Mouse (Mus musculus): ENCODE data around the gene Ndufs2. TPM values are rescaled to one million over a fixed set of nuclear protein-coding genes. Genes with fewer than 3 reads are reported as not detected.

The Ndufs2 gene
- polyA plus RNA-seq, 1 experiment from 2014 or later: 217 TPM

DNA sequence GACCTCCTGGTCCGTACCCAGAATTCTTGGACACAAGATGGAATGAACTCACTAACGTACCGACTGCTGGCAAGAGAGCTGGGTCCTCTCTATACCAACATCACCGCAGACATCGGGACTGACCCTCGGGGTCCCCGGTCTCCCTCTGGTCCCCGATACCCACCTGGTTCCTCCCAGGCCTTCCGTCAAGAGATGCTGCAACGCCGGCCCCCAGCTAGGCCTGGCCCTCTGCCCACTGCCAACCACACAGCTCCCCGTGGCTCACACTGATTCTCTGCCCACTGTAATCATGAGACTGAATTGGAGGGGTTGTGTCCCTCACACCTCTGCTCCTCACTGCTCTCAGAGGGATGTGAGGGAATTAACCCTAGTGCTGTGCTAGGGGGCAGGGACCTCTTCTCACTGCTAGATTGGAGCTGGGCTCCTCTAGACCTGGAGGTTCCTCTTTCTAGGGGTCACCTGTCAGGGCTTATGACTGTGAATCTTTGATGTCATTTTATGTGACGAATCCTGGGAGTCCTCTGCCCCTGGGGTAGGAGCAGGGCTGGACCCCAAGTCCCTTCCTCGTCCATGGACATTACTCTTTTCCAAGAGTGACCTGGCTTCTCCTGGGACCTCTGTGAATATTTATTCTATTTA, 25.0 kb upstream of the Ndufs2 start:
- Histone ChIP-seq H3K4me1 (peaks cover 18% of the 10 kb centered on the region), H3K27ac (no peak overlapping the region), H3K9me3 (no peaks in the 10 kb centered on the region), H3K36me3 (peaks cover 69% of the 10 kb centered on the region), H3K9ac (no peak overlapping the region), H3K4me3 (no peak overlapping the region), H3K4me2 (no peak overlapping the region), H3K27me3 (no peaks in the 10 kb centered on the region)
- WGBS: 84% methylated on average over 14 of the region's 14 CpGs
- no peak for ATAC-seq (ENCODE audit: insufficient number of reproducible peaks, low FRiP score, low TSS enrichment, low read depth)

DNA sequence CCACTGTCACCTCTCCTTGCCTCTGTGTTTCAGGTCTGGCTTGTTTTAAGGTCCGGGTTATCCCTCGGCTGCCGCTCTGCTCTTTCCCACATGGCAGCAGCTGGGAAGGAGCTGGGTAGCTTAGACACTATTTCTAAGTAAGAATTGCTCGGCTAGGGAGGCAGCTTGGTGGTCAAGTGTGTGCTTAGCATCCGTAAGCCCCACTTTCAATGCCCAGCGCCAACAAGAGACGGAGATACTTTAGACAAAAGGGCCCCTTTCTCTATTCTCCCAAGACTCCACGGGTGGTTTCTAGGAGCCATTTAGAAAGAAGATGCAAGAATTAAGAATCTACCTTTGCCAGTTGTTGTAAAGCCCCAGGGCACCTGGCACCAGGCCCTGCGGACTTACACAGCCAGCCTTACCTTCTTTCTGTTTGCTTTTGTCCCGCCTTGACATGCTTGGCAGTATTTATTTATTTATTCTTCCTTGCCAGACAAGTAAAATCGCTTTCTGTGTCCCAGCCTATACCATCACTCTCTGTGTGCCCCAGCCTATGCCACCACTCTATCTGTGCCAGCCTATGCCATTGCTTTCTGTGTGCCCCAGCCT, 24.1 kb upstream of the Ndufs2 start:
- peaks cover 69% of the 10 kb centered on the region for H3K36me3 ChIP-seq
- H3K9me3 ChIP-seq: no peaks in the 10 kb centered on the region
- WGBS: 83% methylated on average over 11 of the region's 11 CpGs
- no peak overlapping the region for H3K4me2 ChIP-seq
- ATAC-seq (ENCODE audit: insufficient number of reproducible peaks, low FRiP score, low TSS enrichment, low read depth): no peak
- no peak overlapping the region for H3K9ac ChIP-seq
- peaks cover 24% of the 10 kb centered on the region for H3K4me1 ChIP-seq
- no peaks in the 10 kb centered on the region for H3K27me3 ChIP-seq
- no peak overlapping the region for H3K4me3 ChIP-seq
- H3K27ac ChIP-seq: no peak overlapping the region

DNA sequence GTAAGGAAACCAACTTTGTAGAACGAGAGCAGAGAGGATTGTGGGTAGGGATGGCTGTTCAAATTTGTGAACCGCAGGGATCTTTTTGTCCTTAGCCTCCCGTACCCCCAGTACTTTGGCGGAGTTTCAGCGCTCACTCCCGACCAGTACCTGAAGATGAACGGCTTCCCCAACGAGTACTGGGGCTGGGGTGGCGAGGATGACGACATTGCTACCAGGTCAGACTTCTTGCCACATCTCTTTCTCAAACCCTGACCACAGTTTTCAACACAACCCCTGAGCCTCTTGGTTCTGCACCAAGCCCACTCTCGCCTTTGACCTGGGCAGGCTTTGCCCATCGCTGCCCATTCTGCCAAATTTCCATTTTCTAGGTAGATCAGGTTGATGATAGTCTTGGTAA, 23.0 kb upstream of the Ndufs2 start:
- no peak for ATAC-seq (ENCODE audit: insufficient number of reproducible peaks, low FRiP score, low TSS enrichment, low read depth)
- Histone ChIP-seq H3K27me3 (no peaks in the 10 kb centered on the region), H3K27ac (no peak overlapping the region), H3K9ac (no peak overlapping the region), H3K9me3 (no peaks in the 10 kb centered on the region), H3K4me1 (peaks cover 17% of the 10 kb centered on the region), H3K4me2 (no peak overlapping the region), H3K36me3 (peaks cover 69% of the 10 kb centered on the region), H3K4me3 (no peak overlapping the region)
- WGBS: 92% methylated on average over 12 of the region's 12 CpGs

DNA sequence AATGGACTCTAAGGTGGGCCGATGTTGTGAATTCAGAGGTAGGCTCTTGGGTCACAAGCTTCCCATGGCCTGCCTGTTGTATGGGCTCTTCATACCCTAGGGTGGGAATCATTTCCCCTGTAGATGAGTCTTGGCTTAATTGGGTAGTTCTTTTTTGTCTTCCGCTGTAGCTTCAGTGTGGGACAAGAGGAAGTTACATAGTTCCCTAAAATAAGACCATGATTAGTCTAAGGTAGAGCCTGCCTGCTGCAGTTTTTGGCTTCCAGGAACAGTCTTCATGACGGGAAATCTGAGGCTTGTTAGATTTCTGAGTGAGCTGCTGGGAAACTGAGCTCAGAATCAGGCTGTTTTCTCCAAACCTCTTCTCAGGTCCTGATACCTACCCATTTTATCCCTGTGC, 20.9 kb upstream of the Ndufs2 start:
- no peak overlapping the region for H3K4me3 ChIP-seq
- H3K4me2 ChIP-seq: 0 out of 2 replicates have a peak overlapping the region, but pooled peaks have one; percentile 5
- H3K9me3 ChIP-seq: no peaks in the 10 kb centered on the region
- peaks cover 17% of the 10 kb centered on the region for H3K4me1 ChIP-seq
- no peaks in the 10 kb centered on the region for H3K27me3 ChIP-seq
- peaks cover 51% of the 10 kb centered on the region for H3K36me3 ChIP-seq
- no peak overlapping the region for H3K27ac ChIP-seq
- no peak overlapping the region for H3K9ac ChIP-seq
- WGBS: 86% methylated on average over 3 of the region's 3 CpGs
- ATAC-seq (ENCODE audit: insufficient number of reproducible peaks, low FRiP score, low TSS enrichment, low read depth): no peak

DNA sequence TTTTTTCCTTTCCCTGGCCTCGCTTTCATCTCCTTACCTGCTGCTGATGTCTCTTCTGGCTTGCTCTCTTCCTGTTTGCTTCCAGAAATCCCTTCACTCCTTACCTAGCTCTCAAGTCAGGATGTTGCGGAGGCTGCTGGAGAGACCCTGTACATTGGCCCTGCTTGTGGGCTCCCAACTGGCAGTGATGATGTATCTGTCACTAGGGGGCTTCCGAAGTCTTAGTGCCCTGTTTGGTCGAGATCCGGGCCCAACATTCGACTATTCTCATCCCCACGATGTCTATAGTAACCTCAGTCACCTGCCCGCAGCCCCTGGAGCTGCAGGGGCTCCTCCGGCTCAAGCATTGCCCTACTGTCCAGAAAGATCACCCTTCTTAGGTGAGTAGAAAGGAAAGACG, 20.4 kb upstream of the Ndufs2 start:
- no peak overlapping the region for H3K27ac ChIP-seq
- 0 out of 2 replicates have a peak overlapping the region, but pooled peaks have one; percentile 5 for H3K4me2 ChIP-seq
- H3K27me3 ChIP-seq: no peaks in the 10 kb centered on the region
- no peaks in the 10 kb centered on the region for H3K9me3 ChIP-seq
- H3K4me1 ChIP-seq: peaks cover 17% of the 10 kb centered on the region
- 68% methylated on average over 10 of the region's 10 CpGs for WGBS
- H3K9ac ChIP-seq: no peak overlapping the region
- peaks cover 47% of the 10 kb centered on the region for H3K36me3 ChIP-seq
- 0 out of 2 replicates have a peak overlapping the region, but pooled peaks have one; percentile 80 for H3K4me3 ChIP-seq
- ATAC-seq (ENCODE audit: insufficient number of reproducible peaks, low FRiP score, low TSS enrichment, low read depth): no peak

DNA sequence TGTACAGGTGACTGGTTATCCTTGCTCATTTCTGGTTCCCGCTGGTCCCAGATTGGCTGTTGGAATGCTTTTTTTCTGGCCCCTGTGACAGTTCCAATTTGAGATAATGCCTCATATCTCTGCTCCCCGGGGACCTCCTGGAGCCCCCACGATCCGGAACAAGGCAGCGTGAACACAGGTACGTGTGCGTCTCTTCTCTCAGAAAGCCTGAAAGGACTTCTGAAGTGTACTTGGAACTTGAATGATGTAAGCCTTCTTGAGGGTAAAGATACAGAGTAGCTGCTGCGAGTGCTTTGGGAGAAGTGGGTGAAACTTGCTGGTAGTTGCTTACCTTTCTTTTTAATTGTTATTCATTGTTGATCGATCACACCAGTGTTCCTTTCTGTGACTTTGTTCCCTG, 20.0 kb upstream of the Ndufs2 start:
- H3K9ac ChIP-seq: 0 out of 2 replicates have a peak overlapping the region, but pooled peaks have one; percentile 74
- H3K27me3 ChIP-seq: no peaks in the 10 kb centered on the region
- H3K4me3 ChIP-seq: peak overlapping the region; percentile 80
- H3K36me3 ChIP-seq: peaks cover 42% of the 10 kb centered on the region
- ATAC-seq (ENCODE audit: insufficient number of reproducible peaks, low FRiP score, low TSS enrichment, low read depth): no peak
- H3K27ac ChIP-seq: no peak overlapping the region
- peaks cover 17% of the 10 kb centered on the region for H3K4me1 ChIP-seq
- H3K9me3 ChIP-seq: no peaks in the 10 kb centered on the region
- 35% methylated on average over 9 of the region's 9 CpGs for WGBS
- H3K4me2 ChIP-seq: peak overlapping the region; percentile 92

DNA sequence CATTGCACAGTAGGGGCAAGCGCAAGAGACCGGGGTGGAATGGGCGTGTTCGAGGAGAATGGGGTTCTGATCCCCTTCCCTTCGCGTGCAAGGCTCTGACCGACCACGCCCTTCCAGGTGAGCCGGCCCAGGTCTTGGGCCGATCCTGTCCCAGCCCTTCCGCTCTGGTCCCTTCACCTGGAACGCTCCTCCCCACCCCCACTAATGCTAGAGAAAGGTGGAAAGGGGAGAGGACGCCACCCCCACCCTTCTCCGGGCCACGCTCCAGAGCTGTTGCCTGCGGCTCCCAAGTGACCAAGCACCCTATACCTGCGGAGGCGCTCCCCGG, 19.3 kb upstream of the Ndufs2 start:
- Histone ChIP-seq H3K27ac (peak overlapping the region; percentile 74), H3K36me3 (peaks cover 36% of the 10 kb centered on the region), H3K4me2 (peak overlapping the region; percentile 92), H3K4me3 (peak overlapping the region; percentile 80), H3K9ac (peak overlapping the region; percentile 74), H3K4me1 (peaks cover 17% of the 10 kb centered on the region), H3K27me3 (no peaks in the 10 kb centered on the region), H3K9me3 (no peaks in the 10 kb centered on the region)
- 0% methylated on average over 19 of the region's 19 CpGs for WGBS
- ATAC-seq (ENCODE audit: insufficient number of reproducible peaks, low FRiP score, low TSS enrichment, low read depth): peak; percentile 59

DNA sequence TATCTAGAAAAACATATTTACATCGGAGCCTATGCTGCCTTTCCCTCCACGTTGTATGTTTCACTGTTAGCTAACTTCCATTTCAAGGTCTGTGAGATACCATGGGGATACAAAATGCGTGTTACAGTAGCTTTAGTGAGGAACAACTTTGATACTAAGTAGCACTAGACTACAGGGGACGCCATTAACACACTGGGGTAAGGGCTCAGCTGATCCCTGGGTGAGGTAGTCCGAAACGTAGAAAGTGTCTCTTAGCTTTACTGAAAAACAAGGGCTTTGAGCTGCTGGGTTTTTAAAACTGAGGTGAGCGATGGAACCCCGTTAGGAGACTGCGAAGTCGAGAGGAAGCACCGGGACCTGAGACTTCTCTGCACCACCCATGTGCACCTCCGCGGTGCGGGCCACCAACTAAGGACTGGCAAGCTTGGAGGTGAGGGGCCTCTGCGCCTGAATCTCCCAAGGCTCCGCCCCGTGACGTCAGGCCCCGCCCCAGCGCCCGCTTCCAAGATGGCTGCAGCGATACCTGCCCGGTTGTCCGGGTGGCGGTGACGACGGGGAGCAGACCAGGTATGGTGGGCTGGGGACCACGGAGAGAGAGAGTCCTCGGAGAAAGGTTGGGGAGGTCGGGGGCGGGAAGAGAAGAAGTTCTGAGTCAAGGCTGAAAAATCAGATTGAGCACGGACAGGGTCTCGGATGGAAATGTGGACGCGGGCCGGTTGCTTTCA, 18.8 kb upstream of the Ndufs2 start, which contains the start of gene B4galt3:
Gene B4galt3 (plus strand): TSS at position 481 of the 725 bp plus-strand sequence.
- 3% methylated on average over 36 of the region's 36 CpGs for WGBS
- no peaks in the 10 kb centered on the region for H3K27me3 ChIP-seq
- peak within 1 kb of the TSS; percentile 80 for H3K4me3 ChIP-seq
- H3K27ac ChIP-seq: peak within 1 kb of the TSS; percentile 74
- peaks cover 30% of the 10 kb centered on the region for H3K36me3 ChIP-seq
- peak within 1 kb of the TSS; percentile 92 for H3K4me2 ChIP-seq
- peak; percentile 93 for ATAC-seq (ENCODE audit: insufficient number of reproducible peaks, low FRiP score, low TSS enrichment, low read depth)
- peaks cover 17% of the 10 kb centered on the region for H3K4me1 ChIP-seq
- H3K9ac ChIP-seq: peak within 1 kb of the TSS; percentile 74
- H3K9me3 ChIP-seq: no peaks in the 10 kb centered on the region

DNA sequence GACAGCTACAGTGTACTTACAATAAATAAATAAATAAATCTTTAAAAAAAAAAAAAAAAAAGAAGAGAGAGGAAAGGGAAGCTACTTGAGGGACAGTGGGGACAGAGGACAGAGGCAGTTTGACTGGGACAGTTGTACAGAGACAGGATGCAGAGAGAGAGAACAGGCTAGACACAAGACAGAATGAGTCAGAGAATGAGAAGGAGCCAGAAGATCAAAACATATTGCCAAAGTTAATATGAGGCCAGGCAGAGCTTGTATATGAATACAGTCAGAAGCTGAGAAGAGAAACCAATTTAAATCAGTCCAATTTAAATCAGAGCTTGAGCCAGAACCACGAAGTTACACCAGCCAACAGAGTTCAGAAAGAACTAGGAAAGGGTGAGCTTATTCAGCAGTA, 17.2 kb upstream of the Ndufs2 start:
- no peak overlapping the region for H3K9ac ChIP-seq
- no peaks in the 10 kb centered on the region for H3K9me3 ChIP-seq
- no peaks in the 10 kb centered on the region for H3K27me3 ChIP-seq
- H3K27ac ChIP-seq: no peak overlapping the region
- WGBS: 61% methylated on average over 1 of the region's 1 CpGs
- H3K4me3 ChIP-seq: no peak overlapping the region
- peaks cover 14% of the 10 kb centered on the region for H3K36me3 ChIP-seq
- no peak for ATAC-seq (ENCODE audit: insufficient number of reproducible peaks, low FRiP score, low TSS enrichment, low read depth)
- peaks cover 23% of the 10 kb centered on the region for H3K4me1 ChIP-seq
- H3K4me2 ChIP-seq: no peak overlapping the region

DNA sequence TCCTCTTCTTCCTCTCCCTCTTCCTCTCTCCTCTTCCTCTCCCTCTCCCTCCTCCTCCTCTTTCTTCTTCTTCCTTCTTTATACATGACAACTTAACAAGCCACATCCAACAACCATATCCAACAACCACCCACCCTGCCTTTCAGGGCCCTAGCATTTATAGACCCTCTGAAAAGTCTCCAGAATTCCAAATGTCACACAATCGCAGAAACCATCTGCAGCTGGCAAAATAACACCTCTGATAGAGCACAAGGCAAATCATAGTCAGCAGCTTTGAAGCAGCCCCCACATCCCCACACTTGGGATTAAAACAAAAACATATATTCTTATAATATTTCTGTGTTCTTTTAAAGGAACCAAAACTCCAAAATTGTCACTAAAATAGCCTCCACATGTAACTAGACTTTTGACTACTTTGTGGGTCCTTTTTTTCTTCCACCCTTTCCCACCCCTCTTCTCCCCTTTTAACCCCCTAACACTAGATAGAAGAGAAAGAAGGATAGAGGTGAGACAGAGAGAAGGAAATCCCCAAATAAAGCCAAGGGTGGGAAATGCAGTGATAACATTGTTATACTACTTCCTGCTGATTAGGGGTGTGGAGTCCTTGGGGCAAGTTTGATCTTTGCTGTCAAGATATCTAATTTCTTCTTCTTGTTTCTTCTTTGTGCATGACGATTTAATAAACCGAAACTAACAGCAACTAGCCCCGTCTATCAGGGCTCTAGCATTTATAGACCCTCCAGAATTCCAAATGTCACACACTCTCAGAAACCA, 15.0 kb upstream of the Ndufs2 start:
- Histone ChIP-seq H3K27me3 (no peaks in the 10 kb centered on the region), H3K36me3 (no peaks in the 10 kb centered on the region), H3K9ac (no peak overlapping the region), H3K4me2 (no peak overlapping the region), H3K4me1 (peaks cover 25% of the 10 kb centered on the region), H3K27ac (no peak overlapping the region), H3K4me3 (no peak overlapping the region), H3K9me3 (no peaks in the 10 kb centered on the region)
- WGBS: 54% methylated on average over 4 of the region's 4 CpGs
- no peak for ATAC-seq (ENCODE audit: insufficient number of reproducible peaks, low FRiP score, low TSS enrichment, low read depth)

DNA sequence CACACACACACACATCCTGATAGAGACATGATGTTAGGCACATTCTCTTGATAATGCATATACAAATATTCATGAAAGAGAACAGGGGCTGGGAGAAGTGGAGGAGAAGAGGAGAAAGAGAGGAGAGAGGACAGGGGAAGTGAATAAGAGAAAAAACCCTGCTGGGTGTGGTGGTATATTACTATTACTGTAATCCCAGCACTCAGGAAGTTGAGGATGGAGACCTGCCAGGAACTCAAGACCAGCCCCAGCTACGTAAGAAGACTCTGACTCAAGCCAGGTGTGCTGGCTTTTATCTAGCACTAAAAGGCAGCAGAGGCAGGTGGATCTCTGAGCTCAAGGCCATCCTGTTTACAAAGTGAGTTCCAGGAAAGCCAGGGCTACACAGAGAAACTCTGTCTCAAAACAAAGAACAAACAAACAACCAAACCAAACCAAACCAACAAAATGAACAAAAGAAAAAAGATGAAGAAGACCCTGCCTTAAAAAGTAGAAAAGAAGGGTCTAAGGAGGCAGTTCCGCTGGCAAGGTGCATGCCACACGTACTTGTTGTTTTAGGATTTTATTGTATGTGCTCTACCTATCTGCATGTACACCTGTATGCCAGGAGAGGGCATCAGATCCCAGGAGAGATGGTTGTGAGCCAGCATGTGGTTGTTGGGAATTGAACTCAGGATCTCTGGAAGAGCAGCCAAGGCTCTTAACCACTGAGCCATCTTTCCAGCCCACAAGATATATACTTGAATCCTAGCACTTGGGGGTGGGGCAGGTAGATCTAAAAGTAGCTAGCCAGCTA, 12.7 kb upstream of the Ndufs2 start:
- no peaks in the 10 kb centered on the region for H3K9me3 ChIP-seq
- no peaks in the 10 kb centered on the region for H3K27me3 ChIP-seq
- H3K9ac ChIP-seq: no peak overlapping the region
- whole genome bisulfite sequencing: 65% methylated on average over 3 of the region's 3 CpGs
- peaks cover 19% of the 10 kb centered on the region for H3K4me1 ChIP-seq
- peak overlapping the region; percentile 91 for H3K27ac ChIP-seq
- H3K36me3 ChIP-seq: peaks cover 11% of the 10 kb centered on the region
- no peak for ATAC-seq (ENCODE audit: insufficient number of reproducible peaks, low FRiP score, low TSS enrichment, low read depth)
- H3K4me3 ChIP-seq: no peak overlapping the region
- H3K4me2 ChIP-seq: 0 out of 2 replicates have a peak overlapping the region, but pooled peaks have one; percentile 47

Measured in limb, embryonic 15.5 days (tissue).